Mouse (Mus musculus) megakaryocyte, embryonic 14.5 days (primary cell): ENCODE measurements around the gene Snx29.

Source experiments
- FLI1 ChIP-seq: IDR thresholded peaks from 2 replicates; pipeline ENCODE4 v1.6.1; 2012; ENCODE audit warnings: low read length, inconsistent platforms, mixed read lengths
- GATA1 ChIP-seq: IDR thresholded peaks from 3 replicates; pipeline ENCODE4 v1.6.1; 2012; ENCODE audit warnings: mixed read lengths, low read length, inconsistent platforms, borderline replicate concordance

- TF ChIP-seq GATA1 (no peak), FLI1 (no peak)
Measured at GRCm38 (mm10) chr16:11444626-11445025, 121.9 kb downstream of the Snx29 start.
